Mouse (Mus musculus): ENCODE data around the gene F2r.

GRCm38 (mm10) chr13:95583237-95584189 is 34.8 kb downstream of the F2r start:
- TF ChIP-seq POLR2A (IDR thresholded peaks at IDR 0.05; ENCODE audit: control insufficient read depth, low read depth, low read length) (no peak), CTCF (IDR thresholded peaks at IDR 0.05; ENCODE audit: control insufficient read depth, insufficient read depth, insufficient replicate concordance, low read depth, low read length) (no peak)
